Mouse (Mus musculus) CH12.LX (cell line): Measurements from ENCODE around the gene Phykpl. TPM values are rescaled to one million over a fixed set of nuclear protein-coding genes. Genes with fewer than 3 reads are reported as not detected.

Experiments
- DNase-seq: peaks from one replicate; pipeline ENCODE4 v3.0.0-alpha.2; 2013; ENCODE audit errors: extremely low read depth
- H3K27ac ChIP-seq: 2 replicates; pipeline ENCODE4 v1.5.1; 2012; ENCODE audit warnings: low read depth, mild to moderate bottlenecking, control low read depth, moderate library complexity; ENCODE audit not compliant: insufficient read depth
- H3K27me3 ChIP-seq: replicated peaks from 2 replicates; pipeline ENCODE3; 2012; ENCODE audit warnings: inconsistent platforms
- H3K36me3 ChIP-seq, 2 experiments: replicated peaks in 1 of 2; 2 replicates each; pipeline versions ENCODE3 to v1.6.1; 2012; ENCODE audit warnings: inconsistent platforms in 1 of 2, low read length in 1 of 2, mild to moderate bottlenecking in 1 of 2, mixed read lengths in 1 of 2, moderate library complexity in 1 of 2; ENCODE audit not compliant: control insufficient read depth in 1 of 2, insufficient read depth in 1 of 2
- H3K4me1 ChIP-seq, 2 experiments: 2 replicates each; pipeline ENCODE4 v1.6.1; 2012; ENCODE audit warnings: inconsistent platforms in 1 of 2, moderate library complexity in 1 of 2; ENCODE audit not compliant: insufficient read depth in 2 of 2, control insufficient read depth in 1 of 2
- H3K4me2 ChIP-seq: 2 replicates; pipeline ENCODE4 v1.6.1; 2012; ENCODE audit warnings: low read depth, mild to moderate bottlenecking, control low read depth; ENCODE audit not compliant: poor library complexity, insufficient read depth, severe bottlenecking
- H3K4me3 ChIP-seq, 3 experiments: fragments of 150-350 bp in 1 of 3; sonication (generic) in 1 of 3; replicated peaks in 1 of 3; 2 replicates each; pipeline versions ENCODE3 to v1.5.1; 2011 to 2012; ENCODE audit warnings: low read depth in 2 of 3, low read length in 2 of 3, mild to moderate bottlenecking in 2 of 3, moderate library complexity in 2 of 3, control low read depth in 1 of 3, improper control_type of control experiment in 1 of 3, inconsistent platforms in 1 of 3, mixed read lengths in 1 of 3; ENCODE audit not compliant: poor library complexity in 1 of 3
- H3K79me2 ChIP-seq: replicated peaks from 2 replicates; pipeline ENCODE4 v1.6.1; 2012; ENCODE audit warnings: mild to moderate bottlenecking, moderate library complexity; ENCODE audit not compliant: control insufficient read depth, poor library complexity, insufficient read depth, severe bottlenecking; ENCODE audit errors: extremely low read depth
- H3K9ac ChIP-seq: 2 replicates; pipeline ENCODE4 v1.6.1; 2012; ENCODE audit warnings: low read depth, mild to moderate bottlenecking, control low read depth, moderate library complexity; ENCODE audit not compliant: insufficient read depth
- H3K9me3 ChIP-seq: replicated peaks from 2 replicates; pipeline ENCODE3; 2012; ENCODE audit warnings: low read length, inconsistent platforms, mixed read lengths
- CHD2 ChIP-seq: IDR thresholded peaks from 2 replicates; pipeline ENCODE4 v1.6.1; 2011; ENCODE audit warnings: low read length, improper control_type of control experiment
- JUN ChIP-seq: IDR thresholded peaks from 2 replicates; pipeline ENCODE4 v1.6.1; 2011; ENCODE audit warnings: low read depth, mild to moderate bottlenecking, low read length, improper control_type of control experiment, moderate library complexity; ENCODE audit not compliant: insufficient read depth
- MAX ChIP-seq: IDR thresholded peaks from 2 replicates; pipeline ENCODE4 v1.6.1; 2011; ENCODE audit warnings: low read length, improper control_type of control experiment
- MAZ ChIP-seq: IDR thresholded peaks from 2 replicates; pipeline ENCODE4 v1.6.1; 2012; ENCODE audit warnings: low read depth, mild to moderate bottlenecking, inconsistent platforms, low read length, improper control_type of control experiment, moderate library complexity
- SIN3A ChIP-seq: IDR thresholded peaks from 2 replicates; pipeline ENCODE4 v1.6.1; 2012; ENCODE audit warnings: low read length, improper control_type of control experiment, inconsistent platforms
- USF1 ChIP-seq: IDR thresholded peaks from 2 replicates; pipeline ENCODE4 v1.6.1; 2014; ENCODE audit warnings: low read depth, mild to moderate bottlenecking, inconsistent platforms, low read length, improper control_type of control experiment
- dilution Hi-C: fragments of 300-500 bp; cut with MboI; formaldehyde crosslinking; loops from 2 replicates; pipeline ENCODE4 v1.14.3; 2020; ENCODE audit warnings: low sequenced_read_pairs; ENCODE audit not compliant: extremely low pct_unique_long_range_greater_than_20kb, extremely low pct_ligation_motif_present
- in situ Hi-C: fragments of 300-500 bp; cut with MboI; formaldehyde crosslinking; loops from 3 replicates; pipeline ENCODE4 v1.14.3; 2019; ENCODE audit warnings: low sequenced_read_pairs, low pct_ligation_motif_present, low pct_unique_long_range_greater_than_20kb, mixed read lengths
- polyA plus RNA-seq: library from polyadenylated mRNA; unstranded; fragments of >175 nt; gene quantifications from 2 replicates; pipeline ENCODE4 v1.2.1, GENCODE M21; 2012; ENCODE audit warnings: low read depth; ENCODE audit not compliant: insufficient read length
- total RNA-seq, 2 experiments: library from RNA; depleted of rRNA; stranded (reverse); fragments of 300-350 nt in 1 of 2; fragments of >200 nt in 1 of 2; gene quantifications; 2 replicates each; pipeline ENCODE4 v1.2.3; 2012 to 2014

Phykpl gene
- total and polyA plus RNA-seq, 3 experiments = 25.2 to 44.0 (median 30.9) TPM

DNA sequence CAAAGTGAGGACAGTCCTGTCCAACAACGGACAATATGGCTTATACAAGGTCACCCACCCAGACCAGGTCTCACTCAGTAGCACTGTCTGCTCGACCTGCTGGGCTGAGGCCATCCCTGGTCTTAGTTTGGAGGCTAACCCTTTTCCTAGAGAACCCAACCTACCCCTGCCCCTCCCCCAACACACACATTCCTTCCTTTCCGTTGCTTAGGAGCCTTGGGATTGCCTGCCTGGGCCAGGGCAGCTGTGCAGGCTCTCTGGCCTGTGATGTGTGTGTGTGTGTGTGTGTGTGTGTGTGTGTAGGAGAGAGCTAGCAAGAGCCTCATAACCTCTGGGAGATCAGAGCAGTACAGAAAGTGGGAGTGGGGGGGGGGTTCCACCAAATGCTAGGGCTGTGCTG lies 64.0 kb downstream of the Phykpl start:
- dilution Hi-C loops = no loop called here
- in situ Hi-C loops = no loop called here
- H3K27ac ChIP-seq = no peak overlapping the region
- peak; percentile 37; the same call in 1 of the 2 replicates for TF ChIP-seq CHD2
- TF ChIP-seq JUN = no peak
- H3K36me3 ChIP-seq = peaks cover 9 to 28% of the 10 kb centered on the region in 2 experiments
- H3K27me3 ChIP-seq = no peaks in the 10 kb centered on the region
- peaks cover 6% of the 10 kb centered on the region; the same call in 1 of the 2 replicates for H3K79me2 ChIP-seq
- H3K9ac ChIP-seq = no peak overlapping the region
- no peak for DNase-seq
- H3K4me1 ChIP-seq = peaks cover 44 to 64% of the 10 kb centered on the region in 2 experiments
- peak overlapping the region; percentile 8; the same call in 1 of the 2 replicates for H3K4me2 ChIP-seq
- H3K4me3 ChIP-seq = peak overlapping the region in 1 of 3 experiments; percentile 2
- peaks cover 8% of the 10 kb centered on the region for H3K9me3 ChIP-seq

DNA sequence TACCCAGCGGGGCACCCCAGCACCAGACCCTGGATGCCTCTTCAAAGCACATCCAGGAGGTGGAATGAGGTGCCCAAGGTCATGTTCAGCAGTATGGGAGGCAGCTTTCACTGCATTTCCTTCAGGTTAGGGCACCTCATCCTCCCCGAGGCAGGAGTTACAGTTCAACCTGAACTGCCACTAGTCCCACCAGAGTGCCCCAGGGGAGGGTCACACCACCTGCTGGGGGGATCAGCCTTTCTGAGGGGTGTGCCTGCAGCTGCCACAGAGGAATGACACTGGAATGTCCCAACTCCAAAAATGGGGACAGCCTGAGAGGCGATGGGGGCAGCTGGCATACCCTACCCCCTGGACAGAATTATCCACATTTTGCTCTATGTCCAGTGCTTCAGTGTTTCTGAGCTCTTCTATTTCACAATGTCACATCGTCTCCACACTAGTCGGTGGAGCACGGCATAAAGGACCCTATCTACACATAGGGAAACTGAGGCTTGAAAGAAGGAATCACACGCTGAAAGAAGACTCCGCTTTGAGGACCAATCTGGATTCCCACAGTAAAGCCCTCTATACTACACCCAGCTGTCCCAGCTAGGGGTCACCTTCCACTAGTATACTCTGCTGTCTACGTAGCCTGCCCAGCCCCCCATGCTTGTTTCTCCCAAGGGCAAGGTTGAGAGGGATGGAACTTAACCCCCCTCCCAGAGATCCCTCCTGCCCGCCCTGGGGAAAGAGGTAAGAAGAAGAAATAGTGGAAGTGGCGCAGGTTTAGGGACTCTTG lies 64.7 kb downstream of the Phykpl start:
- TF ChIP-seq MAX (peak; percentile 30; the same call in 1 of the 2 replicates), USF1 (no peak)
- TF ChIP-seq, all 38 proteins: peak for 1
- Histone ChIP-seq H3K4me3 (peak overlapping the region; percentile 80 to 99 (median 80)), H3K79me2 (peaks cover 6% of the 10 kb centered on the region; the same call in 1 of the 2 replicates), H3K27ac (no peak overlapping the region), H3K9me3 (peaks cover 8% of the 10 kb centered on the region), H3K36me3 (peaks cover 5 to 26% of the 10 kb centered on the region in 2 experiments), H3K27me3 (no peaks in the 10 kb centered on the region), H3K9ac (peak overlapping the region; percentile 61), H3K4me2 (peak overlapping the region; percentile 41), H3K4me1 (peaks cover 40 to 57% of the 10 kb centered on the region in 2 experiments)
- dilution Hi-C loops = no loop called here
- in situ Hi-C loops = no loop called here
- no peak for DNase-seq

- in situ Hi-C loops (no loop called here), dilution Hi-C loops (no loop called here)
- H3K4me2 ChIP-seq = peak overlapping the region; percentile 41
- peaks cover 8 to 31% of the 10 kb centered on the region in 2 experiments for H3K36me3 ChIP-seq
- H3K9me3 ChIP-seq = peaks cover 8% of the 10 kb centered on the region
- H3K9ac ChIP-seq = peak overlapping the region; percentile 61
- peaks cover 35 to 52% of the 10 kb centered on the region in 2 experiments for H3K4me1 ChIP-seq
- TF ChIP-seq MAZ (no peak), SIN3A (peak; percentile 69; the same call in 1 of the 2 replicates)
- DNase-seq = no peak
- H3K79me2 ChIP-seq = peaks cover 6% of the 10 kb centered on the region; the same call in 1 of the 2 replicates
- H3K27me3 ChIP-seq = no peaks in the 10 kb centered on the region
- H3K27ac ChIP-seq = no peak overlapping the region
- H3K4me3 ChIP-seq = peak overlapping the region; percentile 80 to 99 (median 80)
These were observed 65.3 kb downstream of the Phykpl start for GRCm38 (mm10) chr11:51649889-51650199.
